ENCODE assay signal across 8 mouse cellular contexts in the genomic region with DNA sequence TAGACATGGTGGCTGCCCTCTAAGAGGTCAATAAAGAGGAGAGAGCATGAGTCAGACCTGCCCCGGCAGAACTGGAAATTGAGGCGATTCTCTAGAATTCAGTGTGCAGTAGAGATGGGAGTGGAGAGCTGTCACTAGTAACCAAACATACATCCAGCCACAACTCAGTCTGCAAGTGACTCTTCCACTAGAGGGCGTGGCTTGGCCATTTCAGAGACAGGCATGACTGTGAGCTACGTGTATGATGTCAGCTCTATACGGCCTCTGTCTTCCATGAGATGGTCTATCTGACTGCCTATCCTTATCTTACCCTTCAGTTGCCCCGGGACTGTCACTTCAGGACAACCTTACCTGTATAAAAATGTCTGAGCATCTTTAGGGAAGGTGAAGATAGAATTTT. TPM values are rescaled to one million over a fixed set of nuclear protein-coding genes. Genes with fewer than 3 reads are reported as not detected.
DNase-seq lines count a peak whose midpoint lies in the region; ATAC-seq lines count a peak whose summit lies in the region.

No protein-coding gene starts in this region.

- no peak overlapping the region for H3K9ac ChIP-seq in heart, embryonic 11.5 days (ENCODE audit: low read depth, low read length)
- H3K9ac ChIP-seq in forebrain, embryonic 16.5 days (replicated peaks; ENCODE audit: low read depth, low read length) = no peak overlapping the region

- H3K4me3 ChIP-seq in heart, embryonic 11.5 days (ENCODE audit: low read depth, low read length) = no peak overlapping the region
- H3K4me3 ChIP-seq in embryonic facial prominence, embryonic 10.5 days = no peak overlapping the region
- H3K4me3 ChIP-seq in forebrain, embryonic 16.5 days (replicated peaks; ENCODE audit: low read length) = no peak overlapping the region

- peak; percentile 2 to 5 for DNase-seq in heart, postnatal 36 days
- peak; percentile 87 for DNase-seq in CD4-positive, CD25-positive, alpha-beta regulatory T cell, adult 2 months (ENCODE audit: low read depth, low spot score)
- DNase-seq in adrenal gland, adult 2 months = peak; percentile 41
- peak; percentile 33 for DNase-seq in embryonic facial prominence, embryonic 10.5 days (ENCODE audit: low spot score)
- DNase-seq in left cerebral cortex, postnatal 25 days (ENCODE audit: low spot score in 2 of 2) = peak; percentile 7 to 67
- DNase-seq in skeletal muscle tissue, adult 2 months (ENCODE audit: low read depth, low spot score) = peak; percentile 8

- ATAC-seq in heart, embryonic 11.5 days (replicated peaks; ENCODE audit: insufficient number of reproducible peaks, low FRiP score, low TSS enrichment) = no peak
- ATAC-seq in forebrain, embryonic 16.5 days = no peak

- whole genome bisulfite sequencing in heart, embryonic 11.5 days (ENCODE audit: insufficient replicate concordance) = 38% methylated on average over 6 of the region's 6 CpGs
- WGBS in embryonic facial prominence, embryonic 10.5 days = 47% methylated on average over 6 of the region's 6 CpGs
- WGBS in forebrain, embryonic 16.5 days = 54% methylated on average over 6 of the region's 6 CpGs

- no peak overlapping the region for H3K27ac ChIP-seq in heart, embryonic 11.5 days (ENCODE audit: low read depth, low read length)
- no peak overlapping the region for H3K27ac ChIP-seq in embryonic facial prominence, embryonic 10.5 days (replicated peaks)
- no peak overlapping the region for H3K27ac ChIP-seq in forebrain, embryonic 16.5 days (ENCODE audit: low read length)

- intact Hi-C loops in heart, postnatal 36 days (cut with DNase I) = loop anchor here (2.0 kb wide), 1 partner anchor 62 kb away; no protein-coding TSS in a partner anchor
- intact Hi-C loops in left cerebral cortex, postnatal 25 days (cut with DNase I) = loop anchor here (5.0 kb wide), 1 partner anchor 65 kb away; no protein-coding TSS in a partner anchor

- no peaks in the 10 kb centered on the region for H3K9me3 ChIP-seq in heart, embryonic 11.5 days (replicated peaks; ENCODE audit: control insufficient read depth, low read length)
- no peaks in the 10 kb centered on the region for H3K9me3 ChIP-seq in embryonic facial prominence, embryonic 10.5 days
- no peaks in the 10 kb centered on the region for H3K9me3 ChIP-seq in forebrain, embryonic 16.5 days (ENCODE audit: control insufficient read depth, low read length)

- H3K4me2 ChIP-seq in heart, embryonic 11.5 days = no peak overlapping the region
- no peak overlapping the region for H3K4me2 ChIP-seq in forebrain, embryonic 16.5 days (ENCODE audit: low read length)

- H3K4me1 ChIP-seq in heart, embryonic 11.5 days (ENCODE audit: control insufficient read depth, insufficient read depth, low read length) = no peaks in the 10 kb centered on the region
- no peaks in the 10 kb centered on the region for H3K4me1 ChIP-seq in embryonic facial prominence, embryonic 10.5 days
- no peaks in the 10 kb centered on the region for H3K4me1 ChIP-seq in forebrain, embryonic 16.5 days (replicated peaks; ENCODE audit: control insufficient read depth, insufficient read depth, low read length)

- H3K27me3 ChIP-seq in heart, embryonic 11.5 days (ENCODE audit: control insufficient read depth, insufficient read depth, low read length) = no peaks in the 10 kb centered on the region
- H3K27me3 ChIP-seq in embryonic facial prominence, embryonic 10.5 days (replicated peaks; ENCODE audit: low read depth, poor library complexity, severe bottlenecking) = no peaks in the 10 kb centered on the region
- H3K27me3 ChIP-seq in forebrain, embryonic 16.5 days (replicated peaks; ENCODE audit: control insufficient read depth, insufficient read depth, low read length) = no peaks in the 10 kb centered on the region

- no peaks in the 10 kb centered on the region for H3K36me3 ChIP-seq in heart, embryonic 11.5 days (ENCODE audit: control insufficient read depth, insufficient read depth, low read length)
- H3K36me3 ChIP-seq in embryonic facial prominence, embryonic 10.5 days (replicated peaks) = no peaks in the 10 kb centered on the region
- no peaks in the 10 kb centered on the region for H3K36me3 ChIP-seq in forebrain, embryonic 16.5 days (ENCODE audit: control insufficient read depth, insufficient read depth)

RNA-seq across cellular contexts. Expression of a gene that starts 26.0 kb away (rescaled TPM):
- 10 to 100 TPM; 17.0 to 19.4 TPM for total RNA-seq in heart, postnatal 36 days (2021)
- polyA plus RNA-seq in heart, embryonic 11.5 days (2014; fragmentation: Nextera tagmentation; extraction: Ambion mirVana) = 57.8 and 64.7 TPM in 2 replicates
- 10 to 100 TPM; 33.3 to 45.6 TPM for total RNA-seq in adrenal gland, adult 2 months (2021)
- polyA plus RNA-seq in adrenal gland, adult 2 months (2012; rRNA removed) = 34.1 and 41.4 TPM in 2 replicates
- 42.7 and 43.2 TPM in 2 replicates for polyA plus RNA-seq in embryonic facial prominence, embryonic 10.5 days (2016; fragmentation: Nextera tagmentation; extraction: Ambion mirVana)
- 100 to 1,000 TPM; 113 to 114 TPM for total RNA-seq in left cerebral cortex, postnatal 25 days (2021)
- 78.6 and 82.4 TPM in 2 replicates for polyA plus RNA-seq in forebrain, embryonic 16.5 days (2015; fragmentation: Nextera tagmentation; extraction: Ambion mirVana)

RNA-seq across cellular contexts. Expression of a gene that starts 55.3 kb away (rescaled TPM):
- total RNA-seq in heart, postnatal 36 days (2021) = 10 to 100 TPM; 19.0 to 20.5 TPM
- polyA plus RNA-seq in heart, embryonic 11.5 days (2014; fragmentation: Nextera tagmentation; extraction: Ambion mirVana) = 24.3 and 26.1 TPM in 2 replicates
- 10 to 100 TPM; 35.0 to 48.0 TPM for total RNA-seq in adrenal gland, adult 2 months (2021)
- 9.3 and 12.2 TPM in 2 replicates for polyA plus RNA-seq in adrenal gland, adult 2 months (2012; rRNA removed)
- 38.1 and 39.8 TPM in 2 replicates for polyA plus RNA-seq in embryonic facial prominence, embryonic 10.5 days (2016; fragmentation: Nextera tagmentation; extraction: Ambion mirVana)
- 10 to 100 TPM; 58.0 to 61.7 TPM for total RNA-seq in left cerebral cortex, postnatal 25 days (2021)
- polyA plus RNA-seq in forebrain, embryonic 16.5 days (2015; fragmentation: Nextera tagmentation; extraction: Ambion mirVana) = 32.2 and 38.2 TPM in 2 replicates

Comparison
In these comparisons a context has a peak if more than half of its experiments do, and no peak if none do; other contexts are left out.
1. DNase-seq: peak in every context shown above with its lines; median percentile 87 in CD4-positive, CD25-positive, alpha-beta regulatory T cell, adult 2 months; 41 in adrenal gland, adult 2 months; 37 in left cerebral cortex, postnatal 25 days; 33 in embryonic facial prominence, embryonic 10.5 days; 8 in skeletal muscle tissue, adult 2 months; 4 in heart, postnatal 36 days.